Mouse (Mus musculus) regulatory T cell (primary cell): ENCODE measurements around the gene Bpifa2.
"Not testable (repeated sequence)": the region's sequence is repeated elsewhere in the genome, so short reads cannot be mapped to it uniquely, and the experiment has no call there.

Source experiments
- in situ Hi-C: fragments of 300-600 bp; cut with MboI, MseI; formaldehyde crosslinking; loops from one replicate; pipeline ENCODE4 v1.15.1; 2025; ENCODE audit warnings: high pct_unique_total_duplicates

Gene Bpifa2

DNA sequence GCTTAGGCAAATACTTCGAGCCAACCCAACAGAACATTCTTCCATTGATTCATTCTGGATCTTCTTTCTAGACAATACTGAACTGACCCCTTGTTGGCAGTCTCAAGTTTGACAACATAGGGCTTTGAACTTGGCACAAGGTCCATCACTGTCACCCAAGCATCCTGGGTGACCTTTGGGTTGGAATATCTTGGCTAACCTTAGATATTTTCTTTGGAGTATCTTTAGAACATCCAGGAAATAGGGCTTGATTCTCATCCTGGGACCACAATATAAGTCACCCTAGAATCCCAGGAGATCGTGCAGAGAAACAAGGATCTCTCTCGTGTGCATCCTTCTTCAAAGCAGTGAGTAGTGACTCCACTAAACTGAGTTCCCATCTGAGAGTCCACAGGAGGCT is at the start of gene Bpifa2:
Bpifa2 (plus strand) TSS at position 301 of the 400 bp plus-strand sequence.
- in situ Hi-C loops, result no loop called here

DNA sequence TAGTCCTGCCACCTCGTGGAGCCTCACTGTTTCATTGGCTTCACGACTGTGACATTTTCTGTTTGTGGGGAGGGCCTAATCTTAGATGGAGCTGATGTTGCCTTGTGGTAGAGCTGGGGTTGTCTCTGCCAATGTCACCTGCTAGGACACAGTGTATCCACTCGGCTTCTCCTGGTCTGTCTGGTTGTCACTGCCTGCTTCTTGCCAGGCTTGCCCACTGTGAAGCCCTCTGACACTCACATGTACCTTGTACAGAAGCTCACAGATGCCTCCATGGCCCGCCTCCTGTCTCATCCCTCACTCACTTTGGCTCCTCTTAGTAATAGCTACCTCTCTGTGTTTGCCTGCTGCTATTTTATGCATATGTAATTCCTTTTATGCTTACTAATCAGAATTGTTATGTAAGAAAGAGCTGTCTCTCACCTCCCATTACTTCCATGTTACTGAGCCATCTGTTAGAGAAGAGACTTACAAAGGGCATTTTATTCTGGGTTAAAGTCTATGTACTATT is 45.2 kb upstream of the Bpifa2 start:
- in situ Hi-C loops, result loop anchor here (10.0 kb wide), 1 partner anchor 862 kb away; no protein-coding TSS in a partner anchor

DNA sequence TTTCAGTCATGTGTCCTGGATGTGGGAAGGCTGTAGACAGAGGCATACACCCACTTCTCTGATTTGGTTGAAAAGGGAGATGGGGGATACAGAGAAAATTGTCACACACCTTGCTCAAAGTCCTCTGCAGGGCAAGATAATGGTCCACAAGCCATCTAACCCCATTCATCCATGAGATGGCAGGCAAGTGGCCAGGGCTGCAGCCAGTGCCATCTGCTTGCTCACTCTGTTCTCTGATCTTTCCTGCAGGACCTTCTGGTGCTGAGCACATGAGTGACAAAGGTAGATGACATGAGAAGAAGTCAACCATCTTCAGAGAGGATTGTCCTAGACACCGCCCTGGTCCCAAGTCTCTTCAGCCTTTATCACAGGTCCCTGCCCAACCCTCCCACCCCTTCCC is 44.7 kb upstream of the Bpifa2 start:
- in situ Hi-C loops, result loop anchor here (10.0 kb wide), 1 partner anchor 861 kb away; no protein-coding TSS in a partner anchor

DNA sequence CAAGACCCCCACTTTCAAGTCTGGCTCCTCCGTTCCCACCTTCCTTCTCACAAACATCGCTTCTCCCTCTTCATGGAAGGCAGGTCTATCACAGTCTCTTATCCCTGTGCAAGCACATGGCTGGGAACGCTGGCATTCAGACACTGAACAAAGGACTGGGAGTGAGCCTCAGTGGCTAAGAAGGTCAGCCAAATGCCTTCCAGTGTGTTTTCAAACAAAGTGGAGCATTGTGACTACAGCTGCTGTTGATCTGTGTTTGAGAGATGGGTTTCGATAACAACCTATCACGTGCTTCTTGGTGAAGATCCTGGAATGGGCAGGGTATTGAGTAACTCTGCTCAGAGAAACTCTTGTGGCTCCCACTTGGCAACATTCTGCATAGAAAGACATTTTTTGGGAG is 37.8 kb upstream of the Bpifa2 start:
- in situ Hi-C loops, result no loop called here

DNA sequence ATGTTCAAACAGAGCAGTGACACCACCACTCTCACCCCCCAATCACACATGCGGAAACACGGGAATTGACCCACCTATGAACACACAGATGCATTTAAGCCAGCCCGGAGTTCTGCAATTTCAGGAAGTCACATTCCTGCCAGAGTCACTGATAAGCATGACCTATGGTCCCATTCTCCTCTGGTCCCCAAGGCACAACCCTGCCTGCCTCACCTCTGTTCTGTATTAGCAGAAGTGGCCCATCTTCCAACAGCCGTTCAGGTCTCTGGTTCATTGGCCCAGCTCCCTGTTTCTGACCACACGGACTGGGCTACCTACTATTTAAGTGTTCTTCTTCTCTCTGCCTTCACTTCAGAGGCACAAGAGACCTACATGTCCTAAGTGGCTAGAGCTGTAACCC is 33.5 kb upstream of the Bpifa2 start, which contains the start of gene Bpifa6:
Bpifa6 (plus strand) TSS at position 364 of the 400 bp plus-strand sequence.
- in situ Hi-C loops, result no loop called here

DNA sequence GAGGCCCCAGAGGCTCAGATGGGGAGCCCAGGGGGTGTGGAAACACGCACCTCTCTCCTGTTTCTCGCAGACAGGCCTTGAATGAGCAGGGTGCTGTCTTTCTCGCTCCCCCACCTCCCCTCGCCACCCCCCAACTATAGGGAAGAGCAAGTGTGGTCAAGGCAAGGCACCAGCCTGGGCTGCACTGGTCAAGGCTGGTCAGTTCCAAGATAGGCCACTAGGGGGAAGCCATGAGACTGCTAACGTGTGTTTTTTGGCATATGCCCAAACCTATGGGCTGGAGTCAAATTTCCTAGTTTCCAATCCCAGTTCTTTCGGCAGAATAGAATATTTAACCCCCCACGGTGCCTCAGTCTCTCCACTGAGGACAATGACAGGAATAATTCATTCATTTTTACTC is 12.3 kb upstream of the Bpifa2 start:
- in situ Hi-C loops, result no loop called here

DNA sequence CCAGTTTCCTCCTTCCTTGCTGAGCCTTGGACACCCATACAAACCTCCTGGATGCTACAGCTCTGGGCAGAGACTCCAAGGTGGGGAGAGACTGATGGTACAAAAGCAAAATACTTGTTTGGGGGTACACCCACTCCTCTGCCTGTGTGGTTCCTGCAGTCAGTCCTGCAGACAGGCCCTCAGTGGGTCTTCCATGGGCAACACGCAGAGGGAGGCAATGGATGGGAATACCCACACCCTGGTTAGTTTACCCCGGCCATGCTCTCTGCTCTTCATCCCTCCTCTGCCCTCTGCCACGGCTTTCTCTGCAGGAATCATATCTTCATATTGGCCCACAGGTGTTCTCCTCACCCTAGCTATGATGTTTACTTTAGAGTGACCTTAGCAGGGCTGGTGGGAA is 7.6 kb upstream of the Bpifa2 start:
- in situ Hi-C loops, result no loop called here

DNA sequence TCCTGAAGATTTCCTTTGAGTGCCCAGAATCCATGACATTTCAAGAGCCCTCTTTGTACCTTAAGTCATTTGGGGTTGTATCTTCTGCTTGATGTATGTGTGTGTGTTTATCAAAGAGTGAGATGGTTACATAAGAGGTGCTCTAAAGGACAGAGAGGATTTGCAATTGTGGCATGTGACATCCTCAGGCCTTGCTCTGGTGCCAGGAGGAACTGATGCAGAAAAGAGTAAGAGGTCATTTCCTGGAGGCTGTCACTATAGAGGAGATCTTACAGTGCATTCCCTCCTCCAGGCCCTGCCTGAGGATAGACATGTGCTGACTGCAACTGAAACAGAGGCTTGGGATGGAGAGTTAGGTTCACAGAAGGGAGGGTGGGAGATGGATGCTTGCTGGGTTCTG is 7.0 kb upstream of the Bpifa2 start:
- in situ Hi-C loops, result no loop called here

DNA sequence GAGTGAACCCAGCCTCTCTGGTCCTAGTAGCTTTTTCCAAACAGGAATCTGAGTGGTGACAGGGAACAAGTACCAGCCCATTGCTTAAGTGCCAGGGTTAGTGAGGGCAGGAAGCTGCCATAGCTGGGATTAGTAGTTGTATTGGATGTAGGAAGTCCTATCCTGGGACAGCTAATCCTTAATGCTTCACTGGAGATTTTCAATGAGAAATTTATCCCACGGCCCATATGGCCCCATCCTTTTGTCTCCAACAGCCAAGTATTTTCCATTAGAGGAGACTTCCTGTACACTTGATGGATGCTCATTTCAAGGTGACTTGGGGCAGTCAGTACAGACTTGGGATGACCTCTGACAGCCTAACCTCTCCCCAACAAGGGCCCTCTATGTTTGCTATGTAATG is 3.6 kb upstream of the Bpifa2 start:
- in situ Hi-C loops, result no loop called here

DNA sequence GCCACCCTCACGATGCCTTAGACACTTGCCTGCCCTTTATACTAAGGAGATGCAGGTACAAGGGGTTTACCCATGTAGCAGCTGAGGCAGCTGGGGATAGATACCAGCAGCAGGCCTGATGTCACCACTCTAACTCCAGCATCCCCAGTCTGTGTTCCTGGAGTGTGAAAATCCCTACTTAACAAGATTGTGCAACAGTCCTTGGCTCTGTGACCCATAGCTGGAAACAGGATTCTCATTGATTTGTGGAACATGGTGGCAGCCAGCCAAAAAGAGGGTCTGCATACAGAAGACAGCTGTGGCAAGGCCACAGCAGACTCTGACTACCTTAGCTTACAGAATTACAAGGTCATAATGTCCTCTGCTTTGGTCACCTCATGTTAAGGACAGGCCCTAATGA is 3.0 kb upstream of the Bpifa2 start:
- in situ Hi-C loops, result no loop called here

DNA sequence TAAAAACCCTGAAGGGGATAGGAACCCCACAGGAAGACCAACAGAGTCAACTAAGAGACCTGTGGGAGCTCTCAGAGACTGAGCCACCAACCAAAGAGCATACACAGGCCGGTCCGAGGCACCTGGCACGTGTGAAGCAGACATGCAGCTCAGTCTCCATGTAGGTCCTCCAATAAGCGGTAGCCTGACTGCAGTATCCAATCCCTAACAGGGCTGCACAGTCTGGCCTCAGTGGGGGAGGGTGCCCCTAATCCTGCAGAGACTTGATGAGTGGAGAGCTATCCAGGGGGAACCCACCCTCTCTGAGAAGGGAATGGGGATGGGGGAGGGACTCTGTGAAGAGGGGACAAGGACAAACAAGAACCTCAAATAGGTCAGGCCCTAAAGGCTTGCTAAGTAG is 2.3 kb upstream of the Bpifa2 start:
- in situ Hi-C loops, result no loop called here

DNA sequence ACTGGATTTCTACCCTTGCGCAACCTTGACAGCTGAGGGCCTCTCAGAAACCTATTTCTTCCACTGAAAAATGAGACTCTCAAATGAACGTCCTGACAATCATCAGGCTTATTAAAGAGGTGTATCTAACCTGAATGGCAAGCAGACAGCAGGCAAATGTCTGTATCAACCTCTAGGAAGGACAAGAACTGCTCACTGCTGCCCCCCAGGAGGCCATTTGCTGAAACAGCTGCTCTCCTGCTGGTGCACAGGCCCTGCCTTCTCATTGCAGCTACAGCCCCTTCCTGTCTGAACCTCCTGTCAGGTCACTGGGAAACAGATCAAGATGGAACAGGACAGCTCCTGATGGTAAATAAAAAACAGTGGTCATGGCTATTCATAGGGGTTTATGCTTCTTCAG is 1.7 kb upstream of the Bpifa2 start:
- in situ Hi-C loops, result no loop called here

DNA sequence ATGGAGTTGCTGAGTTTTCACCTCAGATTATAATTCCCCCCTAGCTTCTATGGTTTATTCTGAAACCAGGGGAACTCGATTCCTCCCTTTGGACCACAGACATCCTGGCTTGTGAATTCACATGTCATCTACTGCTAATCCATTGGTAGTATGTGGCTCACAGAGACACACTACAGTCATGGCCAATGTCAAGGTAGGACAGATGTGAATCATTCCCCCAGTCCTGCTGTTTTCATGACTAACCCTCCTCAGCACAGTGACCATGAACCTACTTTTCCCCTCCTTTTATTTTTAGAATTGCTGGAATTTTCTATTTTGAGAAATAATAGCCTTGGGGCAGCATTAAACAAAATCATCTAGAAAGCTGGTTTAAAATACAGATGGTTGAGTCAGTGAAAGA is 684 bp upstream of the Bpifa2 start:
- in situ Hi-C loops, result no loop called here

DNA sequence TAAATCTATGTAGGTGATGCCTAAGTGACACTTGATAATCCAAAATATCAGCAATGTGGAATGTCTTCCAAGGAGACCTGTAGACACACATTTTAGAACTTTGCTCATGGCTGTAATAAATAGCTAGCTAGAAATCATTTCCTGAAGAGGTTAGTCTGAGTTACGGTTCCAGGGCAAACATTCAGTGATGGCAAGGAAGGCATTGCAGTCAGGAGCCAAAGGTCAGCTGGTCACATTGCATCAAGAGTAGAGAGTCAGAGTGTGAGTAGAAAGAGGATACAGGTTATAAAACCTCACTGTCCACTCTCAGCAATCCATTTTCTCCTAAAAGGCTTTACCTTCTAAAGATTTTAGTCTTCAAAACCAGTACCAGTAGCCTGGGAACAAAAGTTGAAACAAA is 9.9 kb downstream of the Bpifa2 start:
- in situ Hi-C loops, result no loop called here

DNA sequence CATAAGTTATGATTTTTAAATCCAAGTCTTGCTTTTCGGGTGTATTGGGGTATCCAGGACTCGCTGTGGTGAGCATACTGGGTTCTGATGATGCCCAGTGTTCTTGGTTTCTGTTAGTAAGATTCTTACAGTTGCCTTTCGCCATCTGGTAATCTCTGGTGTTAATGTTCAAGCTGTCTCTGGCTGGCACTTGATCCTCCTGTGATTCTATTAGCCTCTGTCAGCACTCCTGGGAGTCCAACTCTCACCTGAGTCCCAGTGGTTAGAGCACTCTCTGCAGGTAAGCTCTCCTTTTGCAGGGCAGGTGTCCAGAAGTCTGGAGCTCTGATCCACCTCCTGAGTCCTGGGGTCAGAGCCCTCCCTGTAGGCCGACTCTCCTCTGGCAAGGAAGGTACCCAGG is 16.6 kb downstream of the Bpifa2 start:
- in situ Hi-C loops, result not testable (repeated sequence)

DNA sequence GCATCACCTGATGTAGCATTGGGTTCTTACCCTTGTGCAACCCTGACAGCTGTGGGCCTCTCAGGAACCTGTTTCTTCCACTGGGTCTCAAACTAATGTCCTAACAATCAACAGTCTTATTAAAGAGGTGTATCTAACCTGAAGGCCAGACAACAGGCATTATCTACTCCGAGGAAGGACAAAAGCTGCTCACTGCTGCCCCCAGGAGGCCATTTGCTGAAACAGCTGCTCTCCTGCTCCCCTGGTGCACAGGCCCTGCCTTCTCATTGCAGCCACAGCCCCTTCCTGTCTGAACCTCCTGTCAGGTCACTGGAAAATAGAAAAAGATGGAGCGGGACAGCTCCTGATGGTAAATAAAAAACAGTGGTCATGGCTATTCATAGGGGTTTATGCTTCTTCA is 30.9 kb downstream of the Bpifa2 start:
- in situ Hi-C loops, result no loop called here

DNA sequence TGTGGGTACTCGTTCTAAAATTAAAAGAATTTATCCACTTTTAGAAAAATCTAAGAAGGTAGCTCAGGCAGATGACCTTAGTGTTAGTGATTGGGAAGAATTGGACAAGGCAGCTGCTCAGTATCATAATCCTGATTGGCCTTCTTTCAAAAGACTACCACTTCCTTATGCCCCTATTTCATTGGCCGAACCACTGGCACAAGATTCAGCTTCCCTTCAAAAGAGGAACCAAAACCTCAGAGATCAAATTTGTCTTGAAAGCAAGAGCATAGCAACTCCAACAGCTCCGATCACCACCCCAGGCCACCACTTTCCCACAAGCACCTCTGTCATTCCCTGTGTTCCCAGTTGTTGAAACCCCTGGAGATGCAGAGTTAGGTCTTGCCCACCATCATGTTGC is 36.7 kb downstream of the Bpifa2 start:
- in situ Hi-C loops, result no loop called here

DNA sequence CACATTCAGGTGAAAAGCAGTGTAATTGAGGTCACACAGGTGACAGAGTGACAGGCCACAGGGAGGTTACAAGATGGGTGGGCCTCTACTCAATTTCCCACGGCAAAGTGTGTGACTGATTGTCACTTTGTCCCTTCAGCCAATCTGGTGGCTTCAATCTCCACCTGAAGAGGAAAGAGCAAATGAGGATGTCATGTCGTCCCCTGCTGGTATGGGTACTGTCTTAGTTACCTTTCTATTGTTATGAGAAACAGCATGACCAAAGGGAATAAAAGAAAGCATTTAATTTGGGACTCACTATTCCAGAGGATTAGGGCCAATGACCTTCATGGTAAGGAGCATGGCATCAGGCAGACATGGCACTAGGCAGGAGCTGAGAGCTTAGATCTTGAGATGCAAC is 50.6 kb downstream of the Bpifa2 start:
- in situ Hi-C loops, result no loop called here
